Mouse (Mus musculus): ENCODE results near the gene Trim11. TPM values are rescaled to one million over a fixed set of nuclear protein-coding genes. Genes with fewer than 3 reads are reported as not detected.

Gene Trim11
- total RNA-seq (2021): 10 to 100 TPM; 25.6 to 26.1 TPM
- long read RNA-seq, experiment 1, partial matches to known transcripts: 8 of 37 reads
- long read RNA-seq, experiment 1, other reads (novel, unspliced or antisense): 29 of 37 reads
- long read RNA-seq, experiment 2, partial matches to known transcripts: 4 of 33 reads
- long read RNA-seq, experiment 2, other reads (novel, unspliced or antisense): 29 of 33 reads

DNA sequence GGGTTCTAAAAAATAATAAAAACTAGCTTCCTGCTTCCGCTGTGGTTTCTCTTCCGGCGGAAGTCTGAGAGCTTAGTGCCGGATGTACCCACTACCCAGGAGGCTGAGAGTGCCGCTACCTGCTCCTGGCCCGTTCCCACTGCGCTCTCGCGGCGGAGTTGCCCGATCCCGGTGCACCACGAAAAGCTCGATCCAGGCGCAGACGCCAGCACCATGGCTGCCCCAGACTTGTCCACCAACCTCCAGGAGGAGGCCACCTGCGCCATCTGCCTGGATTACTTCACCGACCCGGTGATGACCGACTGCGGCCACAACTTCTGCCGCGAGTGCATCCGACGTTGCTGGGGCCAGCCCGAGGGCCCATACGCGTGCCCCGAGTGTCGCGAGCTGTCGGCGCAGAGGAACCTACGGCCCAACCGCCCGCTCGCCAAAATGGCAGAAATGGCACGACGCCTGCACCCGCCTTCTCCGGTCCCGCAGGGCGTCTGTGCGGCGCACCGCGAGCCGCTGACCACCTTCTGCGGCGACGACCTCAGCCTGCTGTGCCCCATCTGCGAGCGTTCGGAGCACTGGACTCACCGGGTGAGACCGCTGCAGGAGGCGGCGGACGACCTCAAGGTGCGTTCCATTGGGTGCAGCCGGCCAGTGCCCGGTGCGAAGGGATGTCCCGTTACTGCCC is at the start of gene Trim11:
TSS of gene Trim11 (plus strand) at position 67 of the 679 bp plus-strand sequence.
- H3K4me3 ChIP-seq: peak within 1 kb of the TSS; percentile 74
- intact Hi-C loops (cut with DNase I): no loop called here
- peak in 1 of 2 experiments; percentile 60 for DNase-seq (ENCODE audit: extremely low spot score in 1 of 2, low spot score in 2 of 2)
- no peak for TF ChIP-seq CTCF (IDR thresholded peaks at IDR 0.05)
- peak within 1 kb of the TSS; percentile 89 for H3K27ac ChIP-seq

- intact Hi-C loops (cut with DNase I): no loop called here
- TF ChIP-seq CTCF (IDR thresholded peaks at IDR 0.05): no peak
- Histone ChIP-seq H3K27ac (no peak overlapping the region), H3K4me3 (no peak overlapping the region)
- DNase-seq (ENCODE audit: extremely low spot score in 1 of 2, low spot score in 2 of 2): no peak
These were observed 48.8 kb upstream of the Trim11 start for GRCm38 (mm10) chr11:58929055-58929454.

DNA sequence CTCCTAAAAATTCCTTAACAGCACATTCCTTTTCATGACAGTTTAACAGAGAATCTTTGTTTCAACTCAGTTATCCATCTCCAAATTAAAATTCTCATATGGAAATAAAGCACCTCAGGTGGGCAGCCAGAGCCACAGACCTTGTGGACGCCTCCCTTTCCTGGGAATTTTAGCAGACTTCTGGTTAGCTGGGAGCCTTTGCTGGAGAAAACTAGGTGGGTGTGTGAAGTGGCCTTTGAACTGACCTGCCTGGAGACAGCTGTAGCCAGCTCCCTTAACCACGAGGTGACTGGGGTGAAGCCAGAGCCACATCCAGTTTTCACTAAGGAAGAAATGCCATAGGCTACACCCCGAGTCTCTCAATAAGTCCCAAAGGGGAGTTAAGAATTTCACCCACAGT is 48.3 kb upstream of the Trim11 start:
- TF ChIP-seq CTCF (IDR thresholded peaks at IDR 0.05): no peak
- Histone ChIP-seq H3K4me3 (no peak overlapping the region), H3K27ac (no peak overlapping the region)
- intact Hi-C loops (cut with DNase I): no loop called here
- no peak for DNase-seq (ENCODE audit: extremely low spot score in 1 of 2, low spot score in 2 of 2)

- no peak for TF ChIP-seq CTCF (IDR thresholded peaks at IDR 0.05)
- Histone ChIP-seq H3K27ac (no peak overlapping the region), H3K4me3 (no peak overlapping the region)
- intact Hi-C loops (cut with DNase I): no loop called here
- no peak for DNase-seq (ENCODE audit: extremely low spot score in 1 of 2, low spot score in 2 of 2)
These were observed 47.6 kb upstream of the Trim11 start for GRCm38 (mm10) chr11:58930254-58930653.

GRCm38 (mm10) chr11:58931576-58931975 is 46.3 kb upstream of the Trim11 start:
- H3K4me3 ChIP-seq: no peak overlapping the region
- no peak for DNase-seq (ENCODE audit: extremely low spot score in 1 of 2, low spot score in 2 of 2)
- H3K27ac ChIP-seq: no peak overlapping the region
- TF ChIP-seq CTCF (IDR thresholded peaks at IDR 0.05): peak; percentile 17; the same call in 1 of the 2 replicates
- intact Hi-C loops (cut with DNase I): no loop called here

GRCm38 (mm10) chr11:58937909-58938308 is 40.0 kb upstream of the Trim11 start:
- no peak for DNase-seq (ENCODE audit: extremely low spot score in 1 of 2, low spot score in 2 of 2)
- Histone ChIP-seq H3K4me3 (peak overlapping the region; percentile 97), H3K27ac (peak overlapping the region; percentile 94)
- intact Hi-C loops (cut with DNase I): loop anchor here (2.0 kb wide), 1 partner anchor 23 kb away; no protein-coding TSS in a partner anchor
- TF ChIP-seq CTCF (IDR thresholded peaks at IDR 0.05): no peak

DNA sequence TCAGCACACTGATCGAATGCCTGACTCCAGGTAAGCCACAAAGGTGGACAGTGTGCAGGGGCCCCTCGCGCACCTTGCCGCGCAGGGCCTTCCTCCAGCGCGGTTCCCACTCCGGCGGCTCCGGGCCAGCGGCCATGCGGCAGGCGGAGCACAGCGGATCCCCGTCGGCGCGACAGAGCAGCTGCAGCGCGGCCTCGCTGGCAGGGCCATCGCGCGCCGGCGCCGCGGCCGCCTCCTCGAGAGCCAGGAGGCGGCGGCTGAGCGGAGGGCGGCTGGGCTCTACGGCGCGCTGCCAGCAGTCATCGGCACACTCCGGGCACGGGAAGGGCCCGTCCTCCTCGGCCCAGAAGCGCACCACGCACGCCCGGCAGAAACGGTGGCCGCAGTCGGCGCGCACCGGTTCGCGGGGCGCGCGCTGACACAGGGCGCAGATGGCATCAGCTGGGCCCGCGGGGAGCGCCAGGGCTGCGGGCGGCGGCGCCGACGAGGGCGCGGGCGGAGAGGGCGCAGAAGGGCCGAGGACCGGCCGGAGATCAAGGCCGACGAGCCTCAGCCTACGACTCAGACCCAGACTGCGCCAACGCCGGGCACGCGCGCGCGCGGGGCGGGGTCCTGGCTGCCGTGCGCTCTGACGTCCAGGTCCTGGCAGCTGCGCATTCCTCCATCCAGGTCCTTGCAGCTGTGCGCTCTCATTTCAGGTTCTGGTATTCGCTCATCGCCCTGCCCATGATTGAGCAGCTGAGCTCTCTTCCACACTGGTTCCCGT is 39.4 kb upstream of the Trim11 start, which contains the start of gene Rnf187:
TSS of gene Rnf187 (minus strand) at position 595 of the 766 bp plus-strand sequence.
- no peak for TF ChIP-seq CTCF (IDR thresholded peaks at IDR 0.05)
- peak; percentile 93 for DNase-seq (ENCODE audit: extremely low spot score in 1 of 2, low spot score in 2 of 2)
- Histone ChIP-seq H3K4me3 (peak within 1 kb of the TSS; percentile 97), H3K27ac (peak within 1 kb of the TSS; percentile 94)
- intact Hi-C loops (cut with DNase I): loop anchor here (2.0 kb wide), 1 partner anchor 22 kb away; no protein-coding TSS in a partner anchor

- DNase-seq (ENCODE audit: extremely low spot score in 1 of 2, low spot score in 2 of 2): no peak
- intact Hi-C loops (cut with DNase I): loop anchor here (2.0 kb wide), 1 partner anchor 22 kb away; no protein-coding TSS in a partner anchor
These were observed 38.8 kb upstream of the Trim11 start for GRCm38 (mm10) chr11:58939088-58939439.

DNA sequence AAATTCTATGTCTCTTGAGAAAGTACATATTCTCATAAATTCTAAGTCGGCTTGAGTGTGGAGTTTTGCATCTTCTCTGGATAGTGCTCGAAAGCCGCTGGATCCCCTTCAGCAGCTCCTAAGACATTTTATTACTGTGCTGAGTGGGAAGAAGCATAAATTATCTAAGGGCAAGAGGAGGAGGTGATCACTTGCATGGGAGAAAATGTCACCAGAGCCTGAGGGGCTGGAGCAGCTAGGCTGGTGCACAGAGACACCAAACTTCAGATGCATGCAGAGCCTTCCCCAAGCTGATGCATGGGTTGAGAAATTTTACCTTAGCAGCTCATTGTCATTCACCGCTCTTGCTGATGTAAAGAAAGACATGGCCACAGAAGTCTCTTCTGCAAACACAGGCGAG is 33.8 kb upstream of the Trim11 start:
- H3K27ac ChIP-seq: no peak overlapping the region
- intact Hi-C loops (cut with DNase I): no loop called here

More at GRCm38 (mm10) chr11:58939088-58939439, 38.8 kb upstream of the Trim11 start:
- peak overlapping the region; percentile 97 for H3K4me3 ChIP-seq
- H3K27ac ChIP-seq: peak overlapping the region; percentile 94
- TF ChIP-seq CTCF (IDR thresholded peaks at IDR 0.05): no peak

GRCm38 (mm10) chr11:58947306-58947705 is 30.6 kb upstream of the Trim11 start:
- TF ChIP-seq CTCF (IDR thresholded peaks at IDR 0.05): no peak
- Histone ChIP-seq H3K27ac (peak overlapping the region; percentile 89), H3K4me3 (no peak overlapping the region; the same call in 1 of the 2 replicates)
- no peak for DNase-seq (ENCODE audit: extremely low spot score in 1 of 2, low spot score in 2 of 2)
- intact Hi-C loops (cut with DNase I): no loop called here

More for the DNA sequence above, 33.8 kb upstream of the Trim11 start:
- no peak for DNase-seq (ENCODE audit: extremely low spot score in 1 of 2, low spot score in 2 of 2)
- no peak overlapping the region for H3K4me3 ChIP-seq
- no peak for TF ChIP-seq CTCF (IDR thresholded peaks at IDR 0.05)

GRCm38 (mm10) chr11:58947798-58948528 is 29.9 kb upstream of the Trim11 start:
- no peak for TF ChIP-seq CTCF (IDR thresholded peaks at IDR 0.05)
- intact Hi-C loops (cut with DNase I): no loop called here
- H3K27ac ChIP-seq: peak overlapping the region; percentile 89
- peak overlapping the region; percentile 67 for H3K4me3 ChIP-seq
- peak; percentile 63 to 76 for DNase-seq (ENCODE audit: extremely low spot score in 1 of 2, low spot score in 2 of 2)
